Comparison of ENCODE assay signal across 26 mouse cellular contexts in genomic region chr10:123401188-123401587, GRCm38 (mm10).
DNase-seq lines count a peak whose midpoint lies in the region; ATAC-seq and TF ChIP-seq lines count a peak whose summit lies in the region.
"Had no signal": no experiment of that assay in that cellular context is flagged by ENCODE, and none has a peak within 500 bp of the region (broad histone marks: within the 10 kb centered on the region; RNA-seq: fewer than 3 reads in every experiment).

No protein-coding gene starts in this region.

- no peak for ATAC-seq in forebrain, postnatal 0 days
- 0 out of 2 replicates have a peak, but pooled peaks have one; percentile 20 for ATAC-seq in kidney, embryonic 14.5 days (ENCODE audit: low FRiP score, low TSS enrichment)
- 0 out of 2 replicates have a peak, but pooled peaks have one; percentile 36 for ATAC-seq in midbrain, embryonic 16.5 days
- ATAC-seq in midbrain, embryonic 15.5 days (replicated peaks): no peak; the same call in 1 of the 2 replicates
- peak; percentile 54 for ATAC-seq in limb, embryonic 13.5 days (ENCODE audit: low FRiP score, low read depth)
- ATAC-seq: intestine, embryonic 16.5 days; liver, postnatal 0 days had no signal

- no peaks in the 10 kb centered on the region for H3K36me3 ChIP-seq in forebrain, embryonic 10.5 days (replicated peaks)
- H3K36me3 ChIP-seq in forebrain, postnatal 0 days (ENCODE audit: insufficient read depth): no peaks in the 10 kb centered on the region
- H3K36me3 ChIP-seq in kidney, embryonic 14.5 days (ENCODE audit: control insufficient read depth, insufficient read depth, low read length): no peaks in the 10 kb centered on the region
- H3K36me3 ChIP-seq in midbrain, embryonic 16.5 days (ENCODE audit: control insufficient read depth, insufficient read depth, low read length): no peaks in the 10 kb centered on the region
- H3K36me3 ChIP-seq in midbrain, embryonic 15.5 days (replicated peaks): no peaks in the 10 kb centered on the region
- peaks cover 4% of the 10 kb centered on the region; the same call in 1 of the 2 replicates for H3K36me3 ChIP-seq in limb, embryonic 13.5 days
- H3K36me3 ChIP-seq: heart, embryonic 13.5 days; hindbrain, embryonic 15.5 days; neural tube, embryonic 13.5 days had no signal

- H3K4me3 ChIP-seq in forebrain, embryonic 10.5 days: no peak overlapping the region
- H3K4me3 ChIP-seq in forebrain, postnatal 0 days (ENCODE audit: low read depth, low read length): no peak overlapping the region
- H3K4me3 ChIP-seq in kidney, embryonic 14.5 days (ENCODE audit: low read length): no peak overlapping the region
- H3K4me3 ChIP-seq in midbrain, embryonic 16.5 days (ENCODE audit: low read depth, low read length): no peak overlapping the region
- H3K4me3 ChIP-seq in midbrain, embryonic 15.5 days: no peak overlapping the region
- no peak overlapping the region for H3K4me3 ChIP-seq in limb, embryonic 13.5 days
- H3K4me3 ChIP-seq: heart, adult 2 months; heart, embryonic 13.5 days; hindbrain, embryonic 15.5 days; left cerebral cortex, adult 2 months; neural tube, embryonic 13.5 days had no signal

- no peaks in the 10 kb centered on the region for H3K27me3 ChIP-seq in forebrain, embryonic 10.5 days (ENCODE audit: poor library complexity, severe bottlenecking)
- H3K27me3 ChIP-seq in forebrain, postnatal 0 days (ENCODE audit: insufficient read depth, low read length): no peaks in the 10 kb centered on the region
- H3K27me3 ChIP-seq in kidney, embryonic 14.5 days (ENCODE audit: control insufficient read depth, insufficient read depth, low read length): no peaks in the 10 kb centered on the region
- no peaks in the 10 kb centered on the region for H3K27me3 ChIP-seq in midbrain, embryonic 16.5 days (ENCODE audit: control insufficient read depth, insufficient read depth, low read depth, low read length)
- no peaks in the 10 kb centered on the region; the same call in 1 of the 2 replicates for H3K27me3 ChIP-seq in midbrain, embryonic 15.5 days (replicated peaks)
- H3K27me3 ChIP-seq in limb, embryonic 13.5 days: no peaks in the 10 kb centered on the region
- H3K27me3 ChIP-seq: heart, embryonic 13.5 days; hindbrain, embryonic 15.5 days; neural tube, embryonic 13.5 days had no signal

- H3K4me1 ChIP-seq in forebrain, embryonic 10.5 days: peaks cover 16% of the 10 kb centered on the region
- H3K4me1 ChIP-seq in forebrain, postnatal 0 days (ENCODE audit: insufficient read depth): no peaks in the 10 kb centered on the region
- H3K4me1 ChIP-seq in kidney, embryonic 14.5 days (ENCODE audit: control insufficient read depth, insufficient read depth, low read length): no peaks in the 10 kb centered on the region
- H3K4me1 ChIP-seq in midbrain, embryonic 16.5 days (ENCODE audit: control insufficient read depth, insufficient read depth, low read length): peaks cover 15% of the 10 kb centered on the region
- H3K4me1 ChIP-seq in midbrain, embryonic 15.5 days: peaks cover 22% of the 10 kb centered on the region
- no peaks in the 10 kb centered on the region for H3K4me1 ChIP-seq in limb, embryonic 13.5 days
- H3K4me1 ChIP-seq: heart, embryonic 13.5 days had no signal

- WGBS in forebrain, embryonic 10.5 days: 91% methylated on average over 3 of the region's 3 CpGs
- WGBS in forebrain, postnatal 0 days: 87% methylated on average over 3 of the region's 3 CpGs
- 88% methylated on average over 3 of the region's 3 CpGs for WGBS in kidney, embryonic 14.5 days
- WGBS in midbrain, embryonic 16.5 days: 91% methylated on average over 3 of the region's 3 CpGs
- WGBS in midbrain, embryonic 15.5 days: 91% methylated on average over 3 of the region's 3 CpGs
- WGBS in limb, embryonic 13.5 days: 87% methylated on average over 3 of the region's 3 CpGs

- peak overlapping the region; percentile 62; the same call in 1 of the 2 replicates for H3K27ac ChIP-seq in forebrain, embryonic 10.5 days
- H3K27ac ChIP-seq in forebrain, postnatal 0 days (ENCODE audit: low read depth, low read length): no peak overlapping the region
- H3K27ac ChIP-seq in kidney, embryonic 14.5 days (ENCODE audit: low read depth, low read length): no peak overlapping the region
- no peak overlapping the region for H3K27ac ChIP-seq in midbrain, embryonic 16.5 days (ENCODE audit: low read length)
- H3K27ac ChIP-seq in midbrain, embryonic 15.5 days: no peak overlapping the region
- H3K27ac ChIP-seq in limb, embryonic 13.5 days: no peak overlapping the region
- H3K27ac ChIP-seq: heart, adult 2 months; heart, embryonic 13.5 days; hindbrain, embryonic 15.5 days; kidney, postnatal 0 days; left cerebral cortex, adult 2 months; neural tube, embryonic 13.5 days had no signal

- H3K4me2 ChIP-seq in forebrain, postnatal 0 days (ENCODE audit: low read depth): no peak overlapping the region
- no peak overlapping the region for H3K4me2 ChIP-seq in kidney, embryonic 14.5 days (replicated peaks; ENCODE audit: low read depth, low read length)
- no peak overlapping the region for H3K4me2 ChIP-seq in midbrain, embryonic 16.5 days (ENCODE audit: low read length)
- no peak overlapping the region for H3K4me2 ChIP-seq in midbrain, embryonic 15.5 days
- H3K4me2 ChIP-seq in limb, embryonic 13.5 days (replicated peaks): no peak overlapping the region
- H3K4me2 ChIP-seq: heart, embryonic 13.5 days; hindbrain, embryonic 15.5 days; liver, embryonic 11.5 days; neural tube, embryonic 13.5 days had no signal

- TF ChIP-seq CTCF in forebrain, postnatal 0 days (IDR thresholded peaks at IDR 0.05; ENCODE audit: low read depth): no peak

- no peak for DNase-seq in forebrain, embryonic 10.5 days (ENCODE audit: extremely low spot score, low spot score)
- DNase-seq in forebrain, postnatal 0 days: no peak
- DNase-seq in kidney, adult 8-10 months: no peak
- DNase-seq in cerebellum, adult 9-11 months: no peak
- DNase-seq: adrenal gland, postnatal 14 days; cerebellum, adult 8-10 months; gastrocnemius, postnatal 36 days; heart, adult 2 months; heart, postnatal 14 days; left cerebral cortex, postnatal 4 days; liver, postnatal 0 days; lung, postnatal 10 days; right cerebral cortex, adult 18-20 months; right cerebral cortex, postnatal 4 days; thymus, postnatal 14 days had no signal

- H3K9me3 ChIP-seq in forebrain, embryonic 10.5 days: peaks cover 7% of the 10 kb centered on the region
- H3K9me3 ChIP-seq in forebrain, postnatal 0 days (ENCODE audit: low read length): no peaks in the 10 kb centered on the region
- H3K9me3 ChIP-seq in kidney, embryonic 14.5 days (ENCODE audit: control insufficient read depth, low read length): peaks cover 6% of the 10 kb centered on the region; the same call in 1 of the 2 replicates
- peaks cover 4% of the 10 kb centered on the region; the same call in 1 of the 2 replicates for H3K9me3 ChIP-seq in midbrain, embryonic 16.5 days (replicated peaks; ENCODE audit: control insufficient read depth, low read length, poor library complexity, severe bottlenecking)
- no peaks in the 10 kb centered on the region for H3K9me3 ChIP-seq in midbrain, embryonic 15.5 days
- H3K9me3 ChIP-seq in limb, embryonic 13.5 days: peaks cover 8% of the 10 kb centered on the region
- H3K9me3 ChIP-seq: hindbrain, embryonic 15.5 days had no signal

- H3K9ac ChIP-seq in forebrain, postnatal 0 days: no peak overlapping the region
- H3K9ac ChIP-seq in kidney, embryonic 14.5 days (ENCODE audit: low read depth, low read length): no peak overlapping the region
- H3K9ac ChIP-seq in midbrain, embryonic 16.5 days (ENCODE audit: low read depth, low read length): no peak overlapping the region
- H3K9ac ChIP-seq in midbrain, embryonic 15.5 days: no peak overlapping the region
- H3K9ac ChIP-seq in limb, embryonic 13.5 days: no peak overlapping the region
- H3K9ac ChIP-seq: heart, embryonic 13.5 days; hindbrain, embryonic 15.5 days; liver, postnatal 0 days; neural tube, embryonic 13.5 days had no signal

Comparison
In these comparisons a context has a peak if more than half of its experiments do, and no peak if none do; other contexts are left out.
1. ATAC-seq: peak in kidney, embryonic 14.5 days (single experiment), midbrain, embryonic 16.5 days (single experiment) and limb, embryonic 13.5 days (single experiment); none in forebrain, postnatal 0 days (single experiment) and midbrain, embryonic 15.5 days (single experiment).